Mouse (Mus musculus) layer of hippocampus, adult 9-11 months (tissue): ENCODE data around the gene Myof.

Experiments
- DNase-seq: peaks from one replicate; pipeline ENCODE4 v3.0.0; 2022

The Myof gene

DNA sequence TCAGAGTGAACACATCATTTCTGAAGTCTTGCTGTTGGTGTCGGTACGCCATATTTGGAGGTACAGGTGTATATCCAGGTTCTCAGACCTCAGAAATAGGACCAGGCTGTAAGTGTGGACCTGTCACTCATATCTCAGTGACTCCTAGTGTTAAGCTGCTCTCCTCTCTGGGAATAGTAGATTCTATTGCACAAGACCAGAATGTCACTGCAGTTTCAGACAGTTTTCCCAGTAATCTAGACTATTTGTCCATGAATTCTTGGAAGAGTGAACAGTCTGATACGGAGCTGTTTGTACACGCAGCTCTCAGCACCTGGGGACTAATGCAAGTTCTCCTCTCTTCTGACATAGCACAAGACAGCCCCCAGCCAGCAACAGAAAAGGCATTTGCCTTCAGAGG, 42.4 kb downstream of the Myof start:
- DNase-seq: no peak

DNA sequence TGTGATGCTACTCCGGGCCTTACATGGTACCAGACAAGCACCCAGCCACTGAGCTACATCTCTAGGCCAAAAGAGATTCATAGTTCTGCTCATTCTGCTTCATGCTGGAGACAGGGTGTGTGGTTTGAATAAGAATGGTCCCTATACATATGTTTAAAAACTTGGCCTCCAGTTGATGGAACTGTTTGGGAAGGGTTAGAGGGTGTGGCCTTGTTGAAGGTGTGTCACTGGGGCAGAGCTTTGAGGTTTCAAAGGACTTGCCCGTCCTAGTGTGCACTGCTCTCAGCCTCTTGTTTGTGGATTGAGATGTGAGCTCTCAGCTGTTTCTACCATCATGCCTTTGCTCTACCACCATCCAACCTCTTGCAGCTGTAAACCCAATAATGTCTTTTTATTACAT, 43.4 kb downstream of the Myof start:
- DNase-seq: no peak

DNA sequence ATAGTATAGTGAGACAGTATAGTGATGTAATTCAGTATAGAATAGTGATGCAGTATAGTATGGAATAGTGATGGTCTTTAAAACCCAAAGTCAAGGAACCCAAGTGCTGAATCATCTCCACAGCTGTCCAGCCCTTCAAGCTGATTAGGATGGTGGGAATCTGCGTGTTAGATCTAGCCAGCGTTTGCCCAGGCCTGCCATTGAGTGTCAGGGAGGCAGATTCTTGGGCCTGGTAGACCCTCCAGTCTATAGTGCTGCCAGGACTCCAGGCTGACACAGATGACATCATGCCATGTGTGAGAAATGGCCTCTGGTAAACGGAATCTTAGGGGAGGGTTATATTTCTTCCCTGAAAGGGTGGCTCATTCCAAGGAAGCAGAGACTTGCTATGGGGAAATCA, 49.1 kb downstream of the Myof start:
- no peak for DNase-seq

DNA sequence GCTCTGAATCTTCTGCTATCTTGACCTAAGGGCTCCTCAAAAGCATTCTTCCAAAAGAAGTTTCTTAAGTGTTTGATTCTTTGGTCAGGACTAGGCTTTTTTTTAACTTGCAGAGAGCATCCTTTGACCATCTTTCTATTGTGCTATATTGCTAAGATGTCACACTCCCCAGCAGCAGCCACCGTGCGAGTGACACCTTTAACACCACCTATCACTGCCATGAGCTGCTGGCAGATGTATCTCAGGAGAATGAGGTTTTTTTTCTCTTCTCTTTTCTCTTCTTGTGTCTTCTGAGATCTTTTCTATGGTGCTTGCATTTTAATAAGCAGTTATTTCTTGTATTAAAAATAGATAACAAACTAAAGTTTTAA, 51.2 kb downstream of the Myof start:
- DNase-seq: no peak

DNA sequence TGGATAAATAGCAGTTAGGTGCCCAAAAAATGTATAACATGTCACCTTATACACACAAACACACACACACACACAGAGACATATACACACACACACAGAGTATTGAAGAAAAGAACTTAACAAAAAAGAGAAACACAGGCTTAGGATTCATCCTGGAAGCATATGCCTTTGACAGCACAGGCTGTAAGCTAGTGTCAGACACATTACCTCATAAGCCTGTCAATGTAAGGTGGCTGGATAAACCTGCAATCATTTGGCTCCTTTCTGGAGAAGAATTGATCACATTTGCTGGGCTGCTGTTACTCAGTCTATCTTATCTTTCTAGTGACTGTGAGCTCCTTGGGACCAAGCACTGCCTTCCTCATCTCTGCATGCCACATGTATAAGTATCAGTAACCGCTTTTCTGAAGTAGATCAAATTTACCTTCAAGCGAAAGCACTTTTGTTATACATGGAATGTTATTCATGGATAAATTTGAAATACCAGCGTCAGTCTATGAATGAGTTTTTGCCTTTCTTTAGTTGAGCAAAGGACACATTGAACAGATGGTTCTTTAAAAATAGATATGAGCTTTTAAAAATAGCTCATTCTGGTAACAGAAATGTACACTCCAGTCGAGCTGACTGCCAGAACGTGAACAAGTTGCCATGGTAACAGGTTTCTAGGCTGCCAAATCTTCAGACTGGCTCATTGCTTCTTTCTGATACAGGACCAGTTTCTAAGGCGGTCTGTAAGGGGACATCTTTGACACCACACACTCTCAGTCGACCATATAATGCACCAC, 51.8 kb downstream of the Myof start:
- DNase-seq: peak; percentile 90

DNA sequence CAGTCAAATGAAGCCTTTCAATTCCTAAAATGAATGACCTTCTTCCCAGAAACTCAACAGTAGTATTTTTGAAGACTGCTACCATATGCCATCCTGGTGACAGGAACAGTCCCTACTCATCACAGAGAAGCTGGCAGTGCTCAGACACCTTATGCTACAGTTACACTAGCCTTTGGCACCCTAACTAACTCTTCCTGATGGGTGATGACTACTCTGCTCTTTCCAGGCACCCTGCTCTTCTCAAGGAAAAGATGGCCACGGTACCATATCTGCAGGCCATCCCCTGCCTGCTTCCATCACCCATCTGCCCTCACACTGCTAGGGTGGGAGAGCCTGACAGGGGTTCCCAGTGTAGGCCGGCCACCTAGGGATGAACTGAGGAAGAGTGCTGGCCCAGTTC, 53.4 kb downstream of the Myof start:
- peak; percentile 22 for DNase-seq

DNA sequence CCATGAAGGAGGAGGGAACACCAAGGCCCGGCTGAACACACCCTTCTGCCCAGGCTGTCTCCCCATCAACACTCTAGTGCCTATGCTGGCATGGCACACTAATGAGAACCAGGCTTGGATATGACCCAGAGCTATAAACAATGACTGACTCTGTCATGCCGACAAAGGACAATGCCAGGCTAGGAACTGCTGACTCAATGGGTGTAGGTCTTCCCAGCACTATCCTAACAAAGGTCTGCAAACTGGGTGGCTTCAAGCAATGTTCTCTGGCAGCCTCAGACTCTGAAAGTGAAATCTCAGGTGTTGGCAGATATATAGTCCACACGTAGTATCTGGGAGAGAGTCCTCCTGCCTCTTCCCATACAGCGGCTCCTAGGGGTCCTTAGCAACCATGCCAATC, 55.2 kb downstream of the Myof start:
- DNase-seq: peak; percentile 86

- DNase-seq: no peak
Measured at GRCm38 (mm10) chr19:37985730-37986129, 57.6 kb downstream of the Myof start.

DNA sequence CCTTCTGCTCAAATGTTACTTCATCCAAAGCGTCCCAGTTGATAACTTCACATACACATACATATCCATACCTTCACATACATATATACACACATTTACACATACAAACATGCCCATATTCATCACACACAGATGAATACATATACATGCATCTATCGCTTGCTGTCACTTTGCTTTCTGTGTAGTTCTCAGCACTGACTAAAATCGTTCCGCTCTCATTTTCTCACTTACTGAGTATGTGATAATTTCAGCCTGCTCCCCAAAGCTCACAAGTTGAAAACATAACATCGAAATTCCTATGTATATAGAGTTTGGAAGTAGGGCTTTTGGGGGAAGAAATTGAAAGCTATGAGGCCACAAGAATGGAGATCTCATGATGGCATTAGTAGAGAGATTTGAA, 67.4 kb downstream of the Myof start:
- no peak for DNase-seq

- no peak for DNase-seq
Measured at GRCm38 (mm10) chr19:37970571-37970970, 72.8 kb downstream of the Myof start.

- DNase-seq: no peak
Measured at GRCm38 (mm10) chr19:37970004-37970403, 73.4 kb downstream of the Myof start.

- DNase-seq: no peak
Measured at GRCm38 (mm10) chr19:37965828-37966227, 77.5 kb downstream of the Myof start.

- no peak for DNase-seq
Measured at GRCm38 (mm10) chr19:37963421-37963820, 80.0 kb downstream of the Myof start.

DNA sequence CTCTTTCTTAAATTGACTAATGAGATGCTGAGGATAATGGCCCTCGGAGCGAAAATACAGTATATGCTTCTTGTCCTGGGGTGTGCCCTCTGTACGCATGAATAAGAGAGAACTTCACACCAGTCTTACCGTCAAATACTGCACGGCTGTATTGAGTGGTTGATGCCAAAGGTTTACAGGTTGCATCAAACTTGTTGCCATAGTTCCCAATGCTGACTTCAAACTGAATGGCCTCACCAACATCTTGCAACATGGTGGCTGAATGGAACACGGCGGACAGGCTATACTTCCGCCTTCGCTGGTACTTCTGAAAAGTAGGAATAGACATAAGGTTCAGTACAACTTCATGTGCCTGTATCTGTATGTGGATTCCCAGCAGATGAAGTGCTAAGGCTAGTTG, 82.6 kb downstream of the Myof start:
- DNase-seq: no peak

DNA sequence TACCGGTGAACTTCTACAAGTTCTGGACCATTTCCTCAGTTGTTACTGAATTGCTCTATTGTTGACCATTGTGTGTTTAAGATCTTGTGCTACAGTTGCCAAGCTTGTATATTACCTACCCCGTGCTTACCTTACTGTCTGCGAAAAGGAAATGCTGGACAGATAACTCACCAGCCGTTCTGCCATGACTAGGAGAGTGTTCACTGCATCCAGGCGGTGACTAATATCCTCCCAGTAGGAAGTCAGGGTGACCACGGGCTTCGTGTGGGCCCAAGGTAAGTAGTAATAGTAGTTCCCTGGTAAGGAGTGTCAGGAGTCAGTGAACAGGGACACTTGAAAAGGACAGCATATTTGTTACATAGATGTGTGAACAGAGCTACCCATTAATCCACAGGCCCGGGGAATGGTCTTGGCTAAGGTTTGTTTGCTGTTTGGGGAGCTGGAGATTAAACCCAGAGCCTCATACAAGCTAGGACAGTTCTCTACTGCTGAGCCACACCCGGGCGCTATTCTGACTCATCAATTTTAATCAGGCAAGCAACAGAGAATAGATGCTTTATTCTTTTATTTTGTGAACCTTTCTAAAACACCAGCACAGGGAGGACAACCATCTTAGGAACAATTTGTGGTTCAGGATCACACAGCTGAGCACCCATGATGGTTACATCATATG, 83.7 kb downstream of the Myof start:
- no peak for DNase-seq

DNA sequence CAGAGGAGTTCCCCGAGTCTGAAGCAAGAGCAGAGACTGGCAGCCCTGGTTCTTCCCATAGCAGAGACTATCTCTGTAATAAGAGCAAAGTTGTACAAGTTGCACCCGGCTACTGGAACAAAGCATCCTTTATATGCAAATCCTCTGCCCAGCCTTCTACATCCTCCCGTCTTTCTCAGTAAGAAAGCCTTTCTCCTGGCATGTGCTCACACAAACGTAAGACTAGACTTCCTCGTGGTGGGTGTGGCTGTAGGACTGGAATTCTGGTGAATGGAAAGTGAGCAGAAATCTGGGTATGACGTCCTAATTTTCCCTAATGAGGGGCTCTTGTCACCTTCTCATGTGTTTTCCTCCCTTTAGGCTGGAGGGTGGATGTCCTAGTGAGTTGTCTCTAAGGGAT, 84.3 kb downstream of the Myof start:
- no peak for DNase-seq

GRCm38 (mm10) chr19:37957256-37957655, 86.1 kb downstream of the Myof start:
- DNase-seq: no peak

DNA sequence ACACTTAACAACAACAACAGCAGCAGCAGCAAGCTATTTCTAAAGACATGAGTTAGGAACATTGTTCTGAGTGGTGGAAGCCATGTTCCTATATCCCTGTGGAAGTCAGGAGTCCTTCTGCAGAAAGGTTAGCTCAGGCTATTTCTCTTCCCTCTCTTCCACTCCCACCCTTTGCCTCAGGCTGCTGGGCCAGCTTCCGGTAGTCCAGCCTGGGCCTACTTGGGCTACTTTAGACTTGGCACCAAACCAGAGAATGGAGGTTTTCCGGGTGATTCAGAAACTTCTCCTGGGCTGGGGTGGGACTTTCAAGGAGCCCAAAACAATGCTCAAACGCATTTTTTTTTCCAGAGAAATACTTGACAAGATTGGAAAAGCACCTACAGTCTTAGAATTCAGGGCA, 87.4 kb downstream of the Myof start:
- DNase-seq: no peak

GRCm38 (mm10) chr19:37955425-37956001, 87.9 kb downstream of the Myof start:
- peak; percentile 52 for DNase-seq

DNA sequence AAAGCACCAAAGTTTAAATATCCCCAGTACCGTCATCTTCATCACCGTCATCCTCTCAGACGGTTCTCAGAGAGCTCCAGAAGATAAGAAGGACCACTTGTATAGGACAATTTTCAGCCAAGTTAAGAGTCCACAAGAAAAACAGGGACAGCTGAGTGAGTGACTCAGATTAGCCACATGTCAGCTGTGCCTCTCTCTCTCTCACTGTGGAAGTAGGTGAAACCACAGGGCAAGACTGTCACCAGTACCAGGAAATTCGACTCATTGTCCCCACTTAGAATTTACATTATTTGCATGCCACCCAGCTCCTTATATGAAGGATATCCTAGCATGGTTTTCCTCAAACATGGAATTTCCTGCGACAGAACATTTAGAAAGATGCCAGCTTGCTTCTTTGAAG, 88.6 kb downstream of the Myof start:
- DNase-seq: no peak

DNA sequence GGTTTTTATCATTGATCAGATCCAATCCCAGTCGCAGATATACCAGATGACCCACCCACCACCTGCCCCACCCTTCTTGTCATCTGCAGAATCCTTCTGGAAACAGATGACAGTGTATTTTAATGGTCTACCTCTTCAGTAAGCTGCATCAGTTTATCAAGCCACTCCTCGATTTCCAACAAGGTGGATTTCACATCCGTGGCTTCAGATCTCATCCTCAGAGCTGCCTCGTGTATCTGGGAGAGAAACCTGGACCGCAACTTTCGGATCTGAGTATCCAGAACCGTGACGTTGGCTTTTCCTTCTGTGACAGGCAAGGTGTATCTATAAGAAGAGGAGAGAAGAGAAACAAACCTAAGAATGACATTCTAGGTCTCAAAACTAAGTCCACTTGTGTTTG, 89.1 kb downstream of the Myof start:
- DNase-seq: no peak

GRCm38 (mm10) chr19:37946696-37947095, 96.7 kb downstream of the Myof start:
- no peak for DNase-seq

GRCm38 (mm10) chr19:37946053-37946452, 97.3 kb downstream of the Myof start:
- no peak for DNase-seq

- DNase-seq: no peak
Measured at GRCm38 (mm10) chr19:37939203-37939602, 104.2 kb downstream of the Myof start.
